Mouse (Mus musculus) right cerebral cortex, postnatal 36 days (tissue): ENCODE data around the gene Tnnc2.

Experiments
- DNase-seq, 2 experiments: peaks; one replicate each; pipeline ENCODE4 v3.0.0; 2022; ENCODE audit warnings: low spot score in 2 of 2, mixed read lengths in 1 of 2

Gene Tnnc2

DNA sequence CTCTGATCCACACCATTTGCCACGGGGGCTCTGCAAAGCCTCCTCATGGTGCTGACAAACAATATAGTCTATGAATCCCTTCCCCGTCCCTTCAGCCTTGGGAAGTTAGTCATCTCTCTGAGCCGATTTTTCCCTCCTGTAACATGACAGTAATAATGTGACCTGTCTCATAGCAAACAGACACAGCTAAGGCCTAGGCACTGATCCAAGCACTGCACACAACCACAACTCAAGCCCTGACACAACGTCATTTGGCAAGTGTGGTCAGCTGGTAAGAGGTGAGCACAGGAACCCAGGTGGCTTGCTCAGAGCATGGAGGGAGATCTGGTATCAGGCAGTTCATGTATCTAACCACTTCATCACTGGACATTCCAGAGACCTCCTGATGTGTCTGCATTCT is 16.1 kb upstream of the Tnnc2 start:
- no peak for DNase-seq

DNA sequence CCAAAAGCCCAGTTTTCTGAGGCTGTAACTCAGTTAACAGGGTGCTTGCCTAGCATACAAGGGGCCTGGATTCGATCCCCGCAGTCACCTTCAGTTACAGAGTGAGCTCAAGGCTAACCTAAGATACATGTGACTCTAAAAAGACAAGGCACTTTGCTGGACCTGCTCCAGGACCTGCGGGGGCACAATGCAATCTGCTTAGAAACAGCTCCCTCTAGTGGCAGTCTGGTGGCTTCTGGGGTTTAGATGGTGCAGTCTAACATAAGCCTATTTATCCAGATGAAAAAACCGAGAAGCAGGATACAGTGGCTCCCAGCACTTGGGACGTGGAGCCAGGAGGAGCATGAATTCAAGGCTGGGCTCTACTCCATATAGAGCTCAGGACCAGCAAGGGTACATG is 14.5 kb upstream of the Tnnc2 start:
- peak; percentile 71 to 74 for DNase-seq

DNA sequence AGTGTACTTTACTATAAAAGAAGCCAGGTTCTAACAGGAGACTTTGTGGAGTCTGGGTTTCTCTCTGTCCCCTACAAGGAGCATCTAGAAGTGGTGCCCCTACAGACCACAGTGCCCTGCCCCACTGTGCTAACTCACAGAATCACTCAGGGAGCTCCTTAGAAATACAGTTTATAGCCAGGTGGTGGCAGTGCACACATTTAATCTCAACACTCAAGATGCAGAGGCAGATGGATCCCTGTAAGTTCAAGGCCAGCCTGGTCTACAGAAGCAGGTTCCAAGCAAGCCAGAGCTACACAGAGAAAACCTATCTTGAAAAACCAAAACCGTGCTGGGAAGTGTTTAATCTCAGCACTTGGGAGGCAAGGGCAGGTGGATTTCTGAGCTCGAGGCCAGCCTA is 14.0 kb upstream of the Tnnc2 start:
- no peak for DNase-seq

DNA sequence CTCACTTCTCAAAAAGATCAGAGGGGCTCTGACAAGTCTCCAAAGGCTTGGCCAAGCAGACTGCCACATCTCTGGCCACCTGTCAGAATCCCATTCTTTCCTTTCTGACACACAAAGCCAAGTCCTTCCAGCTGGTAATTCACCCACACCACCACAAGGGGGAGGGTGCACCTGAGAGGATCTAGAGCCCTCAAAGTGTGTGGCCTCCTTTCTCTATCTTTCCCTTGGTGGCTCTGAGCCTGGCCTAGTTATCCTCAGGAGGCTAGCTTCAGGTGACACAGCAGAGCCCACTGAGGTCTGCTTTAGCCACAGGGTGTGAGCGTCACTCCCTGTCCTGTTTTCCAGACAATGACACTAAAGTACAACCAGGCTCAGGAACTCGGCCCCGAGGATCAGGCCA is 13.5 kb upstream of the Tnnc2 start:
- DNase-seq, result no peak

DNA sequence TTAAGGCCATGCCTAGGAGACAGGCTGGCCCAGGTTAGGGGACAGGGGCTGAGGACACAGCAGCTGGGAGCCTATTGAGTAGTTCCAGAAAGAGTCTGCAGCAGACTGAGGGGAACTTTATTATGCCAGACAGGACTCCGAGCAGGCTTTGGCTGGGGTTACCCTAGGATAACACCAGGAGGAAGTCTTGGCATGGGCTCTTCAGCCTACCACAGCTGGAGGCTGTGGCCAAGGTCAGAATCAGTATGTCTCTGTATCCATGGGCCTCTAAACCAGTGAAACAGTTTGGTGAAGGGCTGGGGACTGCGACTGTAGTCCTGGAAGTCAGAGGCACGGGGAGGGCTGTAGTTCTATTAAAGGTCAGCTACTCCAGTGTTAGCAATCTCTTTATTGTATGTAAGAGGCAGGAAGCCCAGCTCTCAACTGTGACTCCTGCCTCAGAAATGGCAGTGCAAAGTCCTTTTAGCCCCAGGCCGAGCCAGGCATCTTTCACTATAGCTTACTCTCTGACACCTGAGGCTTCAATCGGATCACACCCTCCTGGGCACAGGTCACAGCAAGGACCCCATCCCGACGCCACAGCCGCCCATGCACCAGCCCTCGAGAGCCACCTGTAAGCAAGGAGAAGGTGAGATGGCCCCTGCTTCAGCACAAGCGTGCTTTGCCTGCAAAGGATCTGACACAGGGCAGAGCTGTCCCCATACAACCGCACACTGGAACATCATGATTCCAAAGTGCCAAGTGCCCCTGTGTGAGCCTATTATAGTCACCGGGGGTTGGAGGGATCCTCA is 12.8 kb upstream of the Tnnc2 start:
- DNase-seq, result no peak

DNA sequence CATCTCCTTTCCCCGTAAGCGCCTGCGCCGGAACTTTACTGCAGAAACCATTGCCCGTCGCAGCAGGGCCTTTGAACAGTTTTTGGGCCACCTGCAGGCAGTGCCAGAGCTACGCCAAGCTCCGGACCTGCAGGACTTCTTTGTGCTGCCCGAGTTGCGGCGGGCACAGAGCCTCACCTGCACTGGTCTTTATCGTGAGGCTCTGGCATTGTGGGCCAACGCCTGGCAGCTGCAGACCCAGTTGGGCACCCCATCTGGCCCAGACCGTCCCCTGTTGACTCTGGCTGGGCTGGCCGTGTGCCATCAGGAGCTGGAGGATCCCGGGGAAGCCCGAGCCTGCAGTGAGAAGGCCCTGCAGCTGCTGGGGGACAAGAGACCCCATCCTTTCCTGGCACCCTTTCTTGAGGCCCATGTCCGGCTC is 12.1 kb upstream of the Tnnc2 start:
- DNase-seq, result no peak

DNA sequence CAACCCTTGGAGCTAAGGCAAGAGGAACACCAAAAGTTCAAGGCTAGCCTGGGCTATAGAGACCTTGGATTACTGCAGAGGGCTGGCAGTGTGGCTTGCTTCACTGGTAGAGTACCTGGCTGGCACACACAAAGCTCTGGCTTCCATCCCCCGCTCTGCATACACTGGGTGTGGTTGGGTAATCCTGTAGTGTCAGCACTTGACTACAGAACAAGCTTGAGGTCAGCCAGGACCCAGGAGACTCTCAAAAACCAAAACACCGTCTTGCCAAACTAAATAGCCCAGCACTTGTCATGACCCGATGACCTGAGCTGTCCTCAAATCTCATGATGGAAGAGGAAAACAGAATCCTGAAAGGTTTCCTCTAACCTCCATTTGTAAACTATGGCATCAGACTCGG is 10.7 kb upstream of the Tnnc2 start:
- DNase-seq, result no peak

DNA sequence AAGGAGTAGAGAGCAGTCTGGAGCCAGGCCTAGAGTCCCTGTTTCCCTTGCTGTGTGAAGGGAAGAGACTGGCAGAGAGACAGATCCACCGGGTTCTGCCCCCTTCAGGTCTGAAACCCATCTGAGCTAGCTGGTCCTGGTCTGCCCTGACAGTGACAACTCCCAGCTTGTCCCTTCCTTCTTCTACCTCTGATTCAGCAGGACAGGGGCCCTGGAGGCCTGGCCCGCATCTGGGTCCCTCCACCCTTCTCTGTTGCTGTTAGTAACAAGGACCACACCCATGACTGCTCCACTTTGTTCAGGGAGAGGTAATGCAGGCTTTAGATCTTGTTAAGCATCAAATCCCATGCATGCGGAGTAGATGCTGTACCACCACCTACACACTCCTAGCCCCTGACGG is 8.6 kb upstream of the Tnnc2 start:
- DNase-seq, result no peak

DNA sequence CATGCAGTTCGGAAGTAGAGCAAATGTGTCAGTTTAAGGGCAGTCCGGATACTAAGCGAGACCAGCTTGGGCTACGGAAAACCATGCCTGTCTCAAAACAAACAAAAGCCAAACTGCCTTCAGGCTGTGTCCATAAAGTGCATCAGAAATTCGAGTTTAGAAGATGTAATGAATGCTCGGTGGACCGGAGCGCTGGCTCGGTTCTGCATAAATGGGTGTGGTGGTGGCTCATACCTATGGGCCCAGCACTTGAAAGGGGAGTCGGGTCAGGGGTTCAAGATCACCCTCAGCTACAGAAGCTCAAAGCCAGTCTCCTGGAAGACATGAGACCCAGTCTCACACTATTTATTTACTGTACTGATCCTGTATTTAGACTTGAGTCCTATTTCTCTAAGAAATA is 8.0 kb upstream of the Tnnc2 start:
- no peak for DNase-seq

DNA sequence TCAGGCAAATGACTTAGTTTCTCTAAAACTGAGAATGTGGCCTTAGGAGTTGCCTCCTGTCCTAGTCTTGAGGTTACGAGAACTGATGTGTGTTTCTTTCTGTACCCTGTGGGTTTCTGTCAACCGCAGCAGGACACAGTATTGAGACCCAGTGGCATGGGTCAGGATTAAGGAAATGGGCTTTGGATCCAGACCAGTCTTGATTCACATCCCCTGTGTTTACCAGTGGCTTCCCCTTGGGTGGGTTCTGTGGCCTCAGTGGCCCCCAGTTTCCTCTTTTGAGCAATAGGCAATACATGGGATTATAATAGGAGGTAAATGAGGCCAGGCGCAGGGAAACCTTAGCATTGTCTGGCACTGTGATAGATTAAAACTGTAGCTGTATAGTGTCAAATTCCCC is 7.3 kb upstream of the Tnnc2 start:
- DNase-seq, result no peak

DNA sequence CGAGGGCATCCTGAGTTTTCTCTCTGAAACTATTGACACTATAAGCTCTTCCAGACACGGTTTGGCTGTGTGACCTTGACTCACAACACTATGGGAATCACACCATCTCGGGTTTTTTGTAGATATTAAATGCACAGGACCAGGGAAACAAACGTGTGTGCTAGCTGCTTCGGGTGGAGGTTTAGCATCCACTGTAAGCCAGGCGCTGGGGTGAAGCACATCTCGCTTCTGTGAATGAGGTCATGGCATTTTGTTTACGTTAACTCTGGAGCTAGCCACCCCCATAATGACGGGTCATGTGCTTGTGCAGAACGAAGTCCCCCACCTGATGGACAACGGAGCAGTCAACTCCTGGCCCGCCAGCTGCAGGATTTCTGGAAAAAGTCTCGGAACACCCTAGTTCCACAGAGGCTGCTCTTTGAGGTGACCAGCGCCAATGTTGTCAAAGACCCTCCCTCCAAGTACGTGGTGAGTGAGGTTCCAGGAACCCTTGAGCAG is 6.7 kb upstream of the Tnnc2 start:
- no peak for DNase-seq

DNA sequence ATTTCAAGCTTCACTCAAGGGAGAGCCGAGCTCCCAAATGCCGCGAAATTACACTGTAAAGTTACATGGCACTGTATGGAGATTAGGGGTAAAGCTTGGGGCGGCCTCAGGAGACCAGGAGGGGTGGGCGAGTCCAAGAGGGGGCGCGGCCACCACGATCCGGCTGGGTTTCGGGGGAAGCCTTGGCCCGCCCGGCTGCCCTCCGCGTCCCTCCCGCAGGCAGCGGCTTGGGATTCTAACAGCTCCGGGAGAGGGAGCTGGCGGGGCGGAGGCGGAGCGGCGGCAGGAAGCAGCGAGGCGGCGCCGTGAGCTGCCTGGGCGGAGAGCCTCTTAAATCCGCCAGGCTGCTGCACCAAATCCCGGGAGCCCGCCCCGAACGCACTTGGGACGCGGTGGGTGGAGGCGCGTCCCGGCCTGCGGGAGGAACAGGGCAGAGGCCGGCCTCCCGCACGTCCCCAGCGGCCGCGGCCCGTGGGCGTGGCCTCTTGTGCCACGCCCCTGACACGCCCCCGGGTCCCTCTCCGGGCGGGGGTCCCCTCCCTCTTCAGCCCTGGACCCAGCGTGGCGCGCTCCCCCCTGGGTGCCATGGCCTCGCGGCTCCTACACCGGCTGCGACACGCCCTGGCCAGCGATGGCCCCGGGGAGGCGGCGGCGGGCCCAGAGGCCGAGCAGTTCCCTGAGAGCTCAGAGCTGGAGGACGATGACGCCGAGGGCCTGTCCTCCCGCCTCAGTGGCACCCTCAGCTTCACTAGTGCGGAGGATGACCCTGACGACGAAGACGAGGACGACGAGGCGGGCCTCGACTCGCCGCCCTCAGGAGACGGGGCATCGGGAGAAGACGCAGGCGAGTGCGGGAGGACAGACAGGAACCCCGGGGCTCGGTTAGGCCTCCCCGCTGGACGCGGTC is 6.0 kb upstream of the Tnnc2 start, which contains the start of gene Snx21:
Snx21 (plus strand) TSS at position 343 of the 907 bp plus-strand sequence.
- DNase-seq, result peak; percentile 82 to 85

DNA sequence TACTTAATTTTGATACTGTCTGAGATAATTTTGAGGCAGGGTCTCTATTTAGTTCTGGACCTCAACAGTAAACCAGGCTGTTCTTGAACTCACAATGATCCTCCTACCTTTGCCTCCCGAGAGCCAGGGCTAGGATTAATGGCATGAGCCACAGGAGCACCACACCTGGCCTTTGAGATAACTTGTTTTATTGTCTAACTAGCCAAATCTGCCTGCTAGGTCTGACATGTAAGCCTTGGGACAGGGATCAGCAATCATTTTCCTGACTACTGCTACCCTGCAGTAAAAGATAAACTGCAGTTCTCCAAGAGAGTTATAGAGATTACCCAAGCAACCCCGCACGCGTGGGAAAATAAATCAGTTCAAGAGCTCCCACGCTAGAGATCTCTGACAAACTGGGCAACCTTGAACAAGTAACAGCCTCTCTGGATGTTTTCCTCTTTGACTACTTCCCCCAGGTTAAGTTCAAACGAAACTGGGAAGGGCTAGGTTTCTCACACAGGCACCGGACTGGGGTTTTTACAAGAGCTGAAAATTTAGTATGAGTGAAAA is 5.2 kb upstream of the Tnnc2 start:
- DNase-seq, result no peak

DNA sequence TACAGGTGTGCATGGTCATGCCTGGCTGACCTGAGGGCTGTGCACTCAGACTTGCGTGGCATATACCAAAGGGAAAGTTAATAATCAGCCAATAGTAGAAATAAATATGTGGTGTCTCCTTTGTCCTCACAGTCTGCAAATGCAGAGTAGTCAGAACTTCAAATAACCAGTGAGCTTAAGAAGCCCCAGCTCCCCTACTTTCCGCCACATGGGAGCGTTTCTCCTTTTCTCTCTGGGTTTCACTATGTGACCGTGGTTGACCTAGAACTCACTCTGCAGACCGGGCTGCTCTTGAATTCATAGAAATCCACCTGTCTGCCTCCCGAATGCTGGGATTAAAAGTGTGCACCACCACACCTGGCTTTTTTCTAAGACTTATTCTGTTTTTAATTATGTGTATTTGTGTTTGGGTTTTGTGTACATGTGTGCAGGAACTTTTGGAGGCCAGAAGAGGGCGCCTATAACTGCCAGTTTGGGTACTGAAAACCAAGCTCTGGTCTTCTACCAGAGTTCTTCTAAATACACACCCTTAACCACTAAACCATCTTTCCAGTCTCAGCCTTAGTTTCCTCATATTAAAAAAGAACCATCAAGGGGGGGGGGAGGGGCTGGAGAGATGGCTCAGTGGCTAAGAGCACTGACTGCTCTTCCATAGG is 4.3 kb upstream of the Tnnc2 start:
- DNase-seq, result no peak

DNA sequence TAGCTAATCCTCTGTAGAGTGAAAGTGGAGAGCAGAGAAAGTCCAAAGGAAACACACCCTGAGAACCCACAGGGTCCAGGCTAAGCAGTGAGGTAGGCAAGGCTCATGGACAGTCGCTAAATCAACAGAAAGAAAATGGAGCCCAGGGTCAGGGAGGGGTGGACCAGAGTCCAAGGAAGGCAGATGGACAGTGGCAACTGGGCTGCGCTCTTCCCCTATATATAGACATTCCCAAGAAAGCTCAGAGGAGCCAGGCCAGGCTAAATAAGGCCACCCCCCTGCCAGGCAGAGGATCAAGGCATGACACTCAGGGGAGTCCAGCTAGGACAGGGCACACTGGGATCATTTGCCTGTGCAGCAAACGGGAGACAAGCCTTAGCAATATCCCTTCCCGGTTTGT is 2.1 kb upstream of the Tnnc2 start:
- no peak for DNase-seq

DNA sequence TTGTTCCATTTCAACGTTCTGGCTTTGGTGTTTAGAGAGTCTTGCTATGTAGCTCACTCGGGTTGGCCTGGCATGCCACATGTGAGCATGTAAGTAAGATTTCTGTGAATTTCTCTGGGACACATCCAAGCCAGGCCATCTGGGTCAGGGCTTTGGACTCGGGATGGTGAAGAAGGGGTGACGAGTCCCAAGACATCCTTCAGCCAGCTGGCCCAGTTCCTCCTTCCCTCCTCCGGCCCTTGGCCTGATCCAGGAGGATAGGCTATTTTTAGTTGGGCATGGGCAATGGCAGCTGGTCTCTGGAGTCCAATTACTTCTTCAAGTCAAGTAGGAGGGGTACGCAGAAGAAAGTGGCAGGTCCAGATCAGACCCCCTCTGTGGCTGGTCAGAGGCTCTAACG is 958 bp downstream of the Tnnc2 start:
- no peak for DNase-seq

DNA sequence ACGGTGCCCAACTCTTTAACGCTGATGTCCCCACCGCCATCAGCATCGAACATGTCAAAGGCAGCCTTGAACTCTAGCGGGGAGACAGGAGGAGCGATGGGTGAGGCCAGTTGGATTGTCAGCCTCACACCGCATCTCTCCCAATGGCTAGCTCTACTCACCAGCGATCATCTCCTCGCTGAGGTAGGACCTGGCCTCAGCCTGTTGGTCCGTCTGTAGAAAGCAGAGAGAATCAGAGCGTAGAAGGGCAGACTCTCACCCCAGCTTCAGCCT is 1.8 kb downstream of the Tnnc2 start:
- DNase-seq, result no peak

DNA sequence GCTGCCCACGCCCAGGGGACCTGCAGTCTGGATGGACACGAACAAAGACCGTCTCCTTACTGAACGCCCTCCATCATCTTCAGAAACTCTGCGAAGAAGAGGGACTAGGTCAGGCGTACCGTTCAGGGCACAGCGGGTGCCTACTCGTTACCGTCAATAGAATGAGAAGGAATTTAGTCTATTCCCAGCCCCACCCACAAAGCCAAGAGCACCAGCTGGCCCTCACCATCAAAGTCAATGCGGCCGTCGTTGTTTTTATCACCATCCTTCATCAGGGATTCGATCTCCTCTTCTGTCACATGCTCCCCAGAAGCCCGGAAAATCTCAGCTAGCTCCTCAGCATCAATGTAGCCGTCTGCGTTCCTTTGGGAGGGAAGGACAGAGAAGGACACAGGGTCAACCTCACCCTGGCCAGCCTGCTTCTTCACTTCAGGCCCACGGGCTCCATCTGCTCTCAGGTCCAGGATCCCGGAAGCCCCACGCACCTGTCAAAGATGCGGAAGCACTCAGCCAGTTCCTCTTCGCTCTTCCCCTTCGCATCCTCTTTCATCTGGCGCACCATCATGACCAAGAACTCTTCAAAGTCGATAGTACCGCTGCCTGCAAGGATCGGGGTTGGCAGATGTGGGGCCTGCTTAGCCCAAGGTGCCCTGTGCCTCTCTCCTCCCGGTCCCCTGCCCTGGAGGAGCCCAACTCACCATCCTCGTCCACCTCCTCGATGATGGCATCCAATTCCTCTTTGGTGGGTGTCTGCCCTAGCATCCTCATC is 2.3 kb downstream of the Tnnc2 start:
- DNase-seq, result no peak

DNA sequence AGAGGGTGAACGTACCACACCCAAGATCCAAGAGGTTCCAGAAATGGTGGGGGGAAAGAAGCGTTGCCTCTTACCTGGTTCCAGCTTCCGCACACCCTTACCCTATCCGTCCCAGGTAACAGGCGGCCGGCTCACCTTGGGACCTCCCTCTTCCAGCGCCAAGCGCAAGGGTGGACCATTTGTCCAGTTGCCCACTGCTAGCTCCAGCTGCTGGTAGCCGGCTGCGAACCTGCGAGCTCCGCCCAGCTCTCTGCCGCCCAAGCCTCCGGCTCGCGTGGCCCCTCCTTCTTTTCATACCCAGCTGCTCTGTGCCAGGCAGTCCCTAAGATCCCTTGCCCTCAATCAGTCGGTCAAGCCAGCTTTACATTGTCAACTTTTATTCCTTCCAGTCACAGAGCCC is 3.0 kb downstream of the Tnnc2 start:
- no peak for DNase-seq

DNA sequence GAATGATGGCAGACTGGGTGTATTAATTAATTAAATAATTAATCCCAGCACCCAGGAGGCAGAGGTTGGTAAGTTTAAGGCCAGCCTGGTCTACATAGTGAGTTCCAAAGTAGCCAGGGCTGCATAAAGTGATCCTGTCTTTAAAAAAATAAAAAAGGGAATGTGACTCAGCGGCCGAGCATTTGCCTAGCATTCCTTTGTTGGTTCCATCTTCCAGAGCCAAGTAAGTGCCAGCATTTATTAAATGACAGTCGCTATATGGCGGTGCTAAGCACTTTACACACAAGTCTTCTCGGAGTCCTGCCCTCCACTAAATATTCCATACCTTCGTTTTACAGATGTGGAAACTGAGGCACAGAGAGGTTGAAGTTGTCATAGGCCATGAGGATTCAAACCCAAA is 3.6 kb downstream of the Tnnc2 start:
- DNase-seq, result no peak

DNA sequence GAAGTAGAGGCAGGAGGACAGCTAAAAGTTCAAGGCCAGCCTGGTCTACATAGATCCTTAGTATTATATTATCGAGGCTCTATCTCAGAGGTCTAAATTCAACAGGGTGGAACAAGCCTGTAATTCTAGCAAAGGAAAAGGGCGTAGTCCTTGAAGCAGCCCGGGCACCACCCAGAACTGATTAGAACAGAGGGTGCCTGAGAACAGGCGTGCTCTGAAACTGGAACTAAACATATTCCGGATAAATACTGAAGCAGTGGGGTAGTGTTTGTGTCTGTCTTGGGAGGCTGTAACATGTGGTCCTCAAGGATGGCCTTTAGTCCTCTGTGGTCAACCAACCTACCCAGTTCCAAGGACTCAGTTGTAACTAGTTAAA is 5.8 kb downstream of the Tnnc2 start:
- no peak for DNase-seq
